Mouse (Mus musculus): Measurements from ENCODE around the gene Plch1. TPM values are rescaled to one million over a fixed set of nuclear protein-coding genes. Genes with fewer than 3 reads are reported as not detected.

The Plch1 gene
- polyA plus RNA-seq, 1 experiment: not detected

DNA sequence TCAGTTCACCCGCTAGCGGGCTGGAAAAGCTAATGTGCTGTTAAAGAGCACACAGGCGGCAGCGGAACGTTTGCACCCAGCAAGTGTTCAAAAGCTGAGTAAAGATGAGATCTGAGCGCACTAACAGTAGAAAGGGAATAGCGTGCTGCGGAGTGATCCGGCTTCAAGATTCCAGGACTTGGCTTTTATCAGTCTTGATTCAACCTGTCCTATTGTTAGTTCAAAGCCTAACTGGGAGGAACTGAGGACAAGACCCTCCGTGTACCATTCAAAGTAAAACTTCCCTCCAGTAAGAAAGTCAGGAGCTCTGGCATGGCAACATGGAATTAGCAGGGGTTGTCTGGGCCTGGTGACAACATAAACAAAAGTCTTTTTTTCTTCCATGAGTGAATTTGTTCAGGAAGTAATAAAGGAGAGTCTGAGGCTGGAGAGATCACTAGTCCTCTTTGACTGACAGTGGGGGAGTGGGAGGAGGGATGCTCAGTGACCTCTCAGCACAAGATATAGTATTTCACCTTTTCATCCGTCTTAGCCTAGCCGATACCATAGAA lies 824 bp upstream of the Plch1 start:
- WGBS: 29% methylated on average over 12 of the region's 12 CpGs
- H3K27ac ChIP-seq (ENCODE audit: control insufficient read depth, insufficient read depth, low read depth, low read length, poor library complexity): no peak overlapping the region
- no peak overlapping the region for H3K4me3 ChIP-seq (replicated peaks; ENCODE audit: control insufficient read depth, low read depth, low read length)
- TF ChIP-seq CTCF (IDR thresholded peaks at IDR 0.05; ENCODE audit: control insufficient read depth, insufficient read depth, low read length): no peak
- TF ChIP-seq POLR2A (IDR thresholded peaks at IDR 0.05; ENCODE audit: borderline replicate concordance, control insufficient read depth, low read depth, low read length): no peak
- H3K4me1 ChIP-seq (ENCODE audit: control insufficient read depth, insufficient read depth, low read length): no peaks in the 10 kb centered on the region

DNA sequence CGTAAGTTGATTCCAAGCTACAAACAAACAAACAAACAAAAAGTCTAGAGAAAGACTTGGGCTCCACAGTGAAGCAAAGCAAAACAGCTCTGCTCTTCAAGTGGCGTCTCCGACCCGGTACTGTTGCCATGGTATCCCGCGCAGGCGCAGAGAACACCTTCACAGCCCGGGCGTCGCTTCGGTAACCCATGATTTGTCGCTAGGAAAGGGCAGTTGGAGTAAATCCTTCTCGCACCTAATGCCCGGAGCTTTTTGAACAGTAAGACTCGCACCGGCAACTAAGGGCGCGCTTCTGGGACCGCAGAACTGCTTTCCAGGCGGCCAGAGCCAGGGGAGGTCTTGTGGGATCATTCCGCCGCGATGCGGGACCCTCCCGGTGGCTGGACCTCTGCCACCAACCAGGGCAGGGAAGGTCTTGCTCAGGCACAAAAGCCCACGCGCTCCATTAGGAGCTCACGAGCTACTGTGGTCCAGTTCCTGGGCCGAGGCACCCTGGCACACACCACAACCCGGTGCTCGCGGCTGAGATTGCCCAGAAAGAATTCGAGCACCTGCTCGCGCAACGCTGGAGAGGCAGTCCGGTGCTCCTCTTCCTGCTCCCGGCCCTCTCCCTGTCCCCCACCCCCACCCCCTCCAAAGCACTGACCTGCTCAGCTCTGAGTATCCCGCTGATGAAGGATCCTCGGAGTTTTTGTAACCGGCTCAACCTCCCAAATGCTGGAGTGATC lies 527 bp downstream of the Plch1 start:
- TF ChIP-seq CTCF (IDR thresholded peaks at IDR 0.05; ENCODE audit: control insufficient read depth, insufficient read depth, low read length) (no peak), POLR2A (IDR thresholded peaks at IDR 0.05; ENCODE audit: borderline replicate concordance, control insufficient read depth, low read depth, low read length) (no peak)
- Histone ChIP-seq H3K4me3 (replicated peaks; ENCODE audit: control insufficient read depth, low read depth, low read length) (no peak overlapping the region), H3K4me1 (ENCODE audit: control insufficient read depth, insufficient read depth, low read length) (no peaks in the 10 kb centered on the region), H3K27ac (ENCODE audit: control insufficient read depth, insufficient read depth, low read depth, low read length, poor library complexity) (no peak overlapping the region)
- WGBS: under 1% methylated on average over 41 of the region's 41 CpGs

DNA sequence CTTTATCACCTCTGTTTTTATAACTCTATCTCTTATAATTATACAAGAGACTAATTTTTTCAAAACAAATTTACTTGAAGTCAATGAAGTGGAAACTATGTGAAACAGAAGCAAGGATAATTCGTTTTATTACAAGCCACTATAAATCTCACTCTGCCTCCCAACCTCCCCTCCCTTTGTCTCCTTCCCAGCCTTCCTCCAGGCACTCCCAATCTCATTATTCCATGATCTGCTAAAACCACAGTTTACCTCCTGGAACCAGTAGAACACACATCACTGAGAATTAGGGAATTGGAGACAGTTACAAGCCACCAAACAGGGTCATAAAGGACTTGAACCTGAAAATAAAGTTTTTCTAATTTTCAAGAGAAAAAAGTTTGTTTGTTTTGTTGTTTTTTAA lies 2.1 kb downstream of the Plch1 start:
- no peak for TF ChIP-seq CTCF (IDR thresholded peaks at IDR 0.05; ENCODE audit: control insufficient read depth, insufficient read depth, low read length)
- no peak for TF ChIP-seq POLR2A (IDR thresholded peaks at IDR 0.05; ENCODE audit: borderline replicate concordance, control insufficient read depth, low read depth, low read length)
- Histone ChIP-seq H3K4me1 (ENCODE audit: control insufficient read depth, insufficient read depth, low read length) (no peaks in the 10 kb centered on the region), H3K4me3 (replicated peaks; ENCODE audit: control insufficient read depth, low read depth, low read length) (no peak overlapping the region), H3K27ac (ENCODE audit: control insufficient read depth, insufficient read depth, low read depth, low read length, poor library complexity) (no peak overlapping the region)
- WGBS: 61% methylated on average over 1 of the region's 1 CpGs

- WGBS: 83% methylated on average over 4 of the region's 4 CpGs
- TF ChIP-seq CTCF (IDR thresholded peaks at IDR 0.05; ENCODE audit: control insufficient read depth, insufficient read depth, low read length) (no peak), POLR2A (IDR thresholded peaks at IDR 0.05; ENCODE audit: borderline replicate concordance, control insufficient read depth, low read depth, low read length) (no peak)
- no peaks in the 10 kb centered on the region for H3K4me1 ChIP-seq (ENCODE audit: control insufficient read depth, insufficient read depth, low read length)
- no peak overlapping the region for H3K27ac ChIP-seq (ENCODE audit: control insufficient read depth, insufficient read depth, low read depth, low read length, poor library complexity)
- H3K4me3 ChIP-seq (replicated peaks; ENCODE audit: control insufficient read depth, low read depth, low read length): no peak overlapping the region
These were observed 3.0 kb downstream of the Plch1 start for GRCm38 (mm10) chr3:63896303-63896702.

DNA sequence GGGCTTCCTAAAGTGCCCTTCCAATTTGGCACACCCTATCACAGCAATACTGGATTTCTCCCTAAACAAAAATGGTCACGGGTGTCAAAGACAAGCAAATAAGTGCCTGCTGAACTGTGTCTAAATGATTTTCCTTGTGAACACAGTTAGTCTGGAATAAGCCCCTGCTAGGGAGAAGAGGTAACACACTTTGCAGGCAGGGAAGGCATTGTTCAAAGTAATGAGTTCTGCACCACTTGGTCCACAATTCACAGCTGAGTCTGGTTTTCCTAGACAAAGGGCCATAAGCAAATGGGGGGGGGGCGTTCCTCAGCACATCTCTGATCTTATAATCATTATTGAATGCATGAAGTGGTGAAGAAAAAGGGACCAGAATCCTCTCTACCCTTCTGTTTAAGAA lies 3.5 kb downstream of the Plch1 start:
- Histone ChIP-seq H3K4me3 (replicated peaks; ENCODE audit: control insufficient read depth, low read depth, low read length) (no peak overlapping the region), H3K27ac (ENCODE audit: control insufficient read depth, insufficient read depth, low read depth, low read length, poor library complexity) (no peak overlapping the region), H3K4me1 (ENCODE audit: control insufficient read depth, insufficient read depth, low read length) (no peaks in the 10 kb centered on the region)
- TF ChIP-seq CTCF (IDR thresholded peaks at IDR 0.05; ENCODE audit: control insufficient read depth, insufficient read depth, low read length): no peak
- no peak for TF ChIP-seq POLR2A (IDR thresholded peaks at IDR 0.05; ENCODE audit: borderline replicate concordance, control insufficient read depth, low read depth, low read length)
- WGBS: 76% methylated on average over 2 of the region's 2 CpGs

- H3K27ac ChIP-seq (ENCODE audit: control insufficient read depth, insufficient read depth, low read depth, low read length, poor library complexity): no peak overlapping the region
- H3K4me1 ChIP-seq (ENCODE audit: control insufficient read depth, insufficient read depth, low read length): no peaks in the 10 kb centered on the region
- H3K4me3 ChIP-seq (replicated peaks; ENCODE audit: control insufficient read depth, low read depth, low read length): no peak overlapping the region
- TF ChIP-seq POLR2A (IDR thresholded peaks at IDR 0.05; ENCODE audit: borderline replicate concordance, control insufficient read depth, low read depth, low read length) (no peak), CTCF (IDR thresholded peaks at IDR 0.05; ENCODE audit: control insufficient read depth, insufficient read depth, low read length) (no peak)
- WGBS: 3% methylated on average over 7 of the region's 7 CpGs
These were observed 5.6 kb downstream of the Plch1 start for GRCm38 (mm10) chr3:63893677-63894076.

GRCm38 (mm10) chr3:63892154-63892553 lies 7.1 kb downstream of the Plch1 start:
- no peak overlapping the region for H3K27ac ChIP-seq (ENCODE audit: control insufficient read depth, insufficient read depth, low read depth, low read length, poor library complexity)
- no peak overlapping the region for H3K4me3 ChIP-seq (replicated peaks; ENCODE audit: control insufficient read depth, low read depth, low read length)
- TF ChIP-seq CTCF (IDR thresholded peaks at IDR 0.05; ENCODE audit: control insufficient read depth, insufficient read depth, low read length): no peak
- no peak for TF ChIP-seq POLR2A (IDR thresholded peaks at IDR 0.05; ENCODE audit: borderline replicate concordance, control insufficient read depth, low read depth, low read length)
- no peaks in the 10 kb centered on the region for H3K4me1 ChIP-seq (ENCODE audit: control insufficient read depth, insufficient read depth, low read length)
- WGBS: 68% methylated on average over 3 of the region's 3 CpGs

- no peak for TF ChIP-seq POLR2A (IDR thresholded peaks at IDR 0.05; ENCODE audit: borderline replicate concordance, control insufficient read depth, low read depth, low read length)
- no peak for TF ChIP-seq CTCF (IDR thresholded peaks at IDR 0.05; ENCODE audit: control insufficient read depth, insufficient read depth, low read length)
- WGBS: 17% methylated on average over 2 of the region's 2 CpGs
- H3K27ac ChIP-seq (ENCODE audit: control insufficient read depth, insufficient read depth, low read depth, low read length, poor library complexity): no peak overlapping the region
- H3K4me3 ChIP-seq (replicated peaks; ENCODE audit: control insufficient read depth, low read depth, low read length): no peak overlapping the region
- H3K4me1 ChIP-seq (ENCODE audit: control insufficient read depth, insufficient read depth, low read length): no peaks in the 10 kb centered on the region
These were observed 18.2 kb downstream of the Plch1 start for GRCm38 (mm10) chr3:63881065-63881464.
